Mouse (Mus musculus) heart, embryonic 16.5 days (tissue): Measurements from ENCODE around the gene Amot. TPM values are rescaled to one million over a fixed set of nuclear protein-coding genes. Genes with fewer than 3 reads are reported as not detected.

Experiments
- ATAC-seq: fragments of 200-750 bp; cut with Nextera tagmentation; replicated peaks from 2 replicates; pipeline ENCODE4 v1.8.0; 2017; ENCODE audit warnings: moderate number of reproducible peaks; ENCODE audit not compliant: insufficient read depth, low FRiP score; ENCODE audit errors: extremely low read depth
- H3K27ac ChIP-seq: fragments of 300-500 bp; sonication (generic); 2 replicates; pipeline ENCODE4 v1.5.1; 2014; ENCODE audit warnings: mild to moderate bottlenecking, low read length, control low read depth, moderate library complexity
- H3K27me3 ChIP-seq: fragments of 300-500 bp; sonication (generic); 2 replicates; pipeline ENCODE4 v1.6.1; 2014; ENCODE audit warnings: low read length, mixed read lengths; ENCODE audit not compliant: control insufficient read depth, insufficient read depth
- H3K36me3 ChIP-seq: fragments of 300-500 bp; sonication (generic); 2 replicates; pipeline ENCODE4 v1.6.1; 2014; ENCODE audit not compliant: control insufficient read depth, insufficient read depth
- H3K4me1 ChIP-seq: fragments of 300-500 bp; sonication (generic); 2 replicates; pipeline ENCODE4 v1.6.1; 2014; ENCODE audit warnings: low read length, mixed read lengths; ENCODE audit not compliant: control insufficient read depth, insufficient read depth
- H3K4me2 ChIP-seq: fragments of 300-500 bp; sonication (generic); 2 replicates; pipeline ENCODE4 v1.6.1; 2014; ENCODE audit warnings: low read depth, mild to moderate bottlenecking, control low read depth, low read length
- H3K4me3 ChIP-seq: fragments of 300-500 bp; sonication (generic); 2 replicates; pipeline ENCODE4 v1.5.1; 2014; ENCODE audit warnings: mild to moderate bottlenecking, control low read depth, low read length
- H3K9ac ChIP-seq: fragments of 300-500 bp; sonication (generic); 2 replicates; pipeline ENCODE4 v1.6.1; 2014; ENCODE audit warnings: low read length, control low read depth
- H3K9me3 ChIP-seq: fragments of 300-500 bp; sonication (generic); replicated peaks from 2 replicates; pipeline ENCODE4 v1.6.1; 2016; ENCODE audit warnings: low read length; ENCODE audit not compliant: control insufficient read depth
- WGBS: fragments of 180-500 bp; shearing (Covaris S2); extraction: QIAGEN DNeasy Blood & Tissue Kit; methylation state at CpG from one replicate; pipeline ENCODE4 v1.1.7; 2014; 5-methylcytosine and 5-hydroxymethylcytosine counted together
- polyA plus RNA-seq: library from polyadenylated mRNA; unstranded; fragments of >200 nt; fragmentation: Nextera tagmentation; extraction: Ambion mirVana; gene quantifications from 2 replicates; pipeline ENCODE4 v1.2.1, GENCODE M21; 2015

The Amot gene
- polyA plus RNA-seq, 1 experiment from 2014 or later = 4.5 TPM

GRCm38 (mm10) chrX:145461339-145461738 lies 43.6 kb downstream of the Amot start:
- ATAC-seq = no peak
- no peaks in the 10 kb centered on the region for H3K9me3 ChIP-seq
- H3K27ac ChIP-seq = no peak overlapping the region
- H3K9ac ChIP-seq = no peak overlapping the region
- no peak overlapping the region for H3K4me3 ChIP-seq
- H3K27me3 ChIP-seq = no peaks in the 10 kb centered on the region
- H3K36me3 ChIP-seq = no peaks in the 10 kb centered on the region
- H3K4me1 ChIP-seq = no peaks in the 10 kb centered on the region
- WGBS = 63% methylated on average over 3 of the region's 3 CpGs
- no peak overlapping the region for H3K4me2 ChIP-seq

DNA sequence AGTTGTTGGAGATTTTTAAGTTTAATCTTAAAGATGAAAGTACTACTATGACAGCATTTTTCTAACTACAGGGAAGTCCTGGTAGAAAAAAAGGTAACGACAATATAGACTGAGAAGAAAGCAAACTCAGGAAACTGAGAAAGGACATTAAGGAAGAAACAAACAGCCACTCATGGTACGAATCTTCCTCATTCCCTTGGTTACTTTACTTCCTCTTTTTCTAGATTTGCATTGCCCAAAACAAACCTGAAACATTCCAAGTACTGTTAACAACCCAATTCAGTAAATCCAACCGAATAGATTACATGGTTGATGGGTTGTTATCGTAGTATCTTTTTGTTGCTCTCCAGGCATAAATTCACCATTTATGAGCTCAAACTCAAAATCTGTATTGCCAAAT lies 48.7 kb downstream of the Amot start:
- whole genome bisulfite sequencing = 68% methylated on average over 4 of the region's 4 CpGs
- H3K4me3 ChIP-seq = no peak overlapping the region
- H3K4me2 ChIP-seq = no peak overlapping the region
- no peaks in the 10 kb centered on the region for H3K9me3 ChIP-seq
- no peak overlapping the region for H3K27ac ChIP-seq
- no peak overlapping the region for H3K9ac ChIP-seq
- no peaks in the 10 kb centered on the region for H3K36me3 ChIP-seq
- H3K27me3 ChIP-seq = no peaks in the 10 kb centered on the region
- no peaks in the 10 kb centered on the region for H3K4me1 ChIP-seq
- no peak for ATAC-seq

- Histone ChIP-seq H3K36me3 (0 out of 2 replicates have a peak, but pooled peaks cover under 1% of the 10 kb centered on the region), H3K4me3 (no peak overlapping the region), H3K9me3 (no peaks in the 10 kb centered on the region), H3K4me1 (no peaks in the 10 kb centered on the region), H3K27me3 (no peaks in the 10 kb centered on the region), H3K9ac (no peak overlapping the region), H3K27ac (no peak overlapping the region), H3K4me2 (no peak overlapping the region)
- WGBS = 83% methylated on average over 6 of the region's 6 CpGs
- no peak for ATAC-seq
Measured at GRCm38 (mm10) chrX:145455629-145456028, 49.4 kb downstream of the Amot start.

- Histone ChIP-seq H3K36me3 (peaks cover 5% of the 10 kb centered on the region; the same call in 1 of the 2 replicates), H3K4me2 (no peak overlapping the region), H3K9me3 (no peaks in the 10 kb centered on the region), H3K27ac (no peak overlapping the region), H3K4me1 (no peaks in the 10 kb centered on the region), H3K27me3 (no peaks in the 10 kb centered on the region), H3K4me3 (no peak overlapping the region), H3K9ac (no peak overlapping the region)
- no peak for ATAC-seq
- WGBS = 61% methylated on average over 4 of the region's 4 CpGs
Measured at GRCm38 (mm10) chrX:145454828-145455227, 50.2 kb downstream of the Amot start.

DNA sequence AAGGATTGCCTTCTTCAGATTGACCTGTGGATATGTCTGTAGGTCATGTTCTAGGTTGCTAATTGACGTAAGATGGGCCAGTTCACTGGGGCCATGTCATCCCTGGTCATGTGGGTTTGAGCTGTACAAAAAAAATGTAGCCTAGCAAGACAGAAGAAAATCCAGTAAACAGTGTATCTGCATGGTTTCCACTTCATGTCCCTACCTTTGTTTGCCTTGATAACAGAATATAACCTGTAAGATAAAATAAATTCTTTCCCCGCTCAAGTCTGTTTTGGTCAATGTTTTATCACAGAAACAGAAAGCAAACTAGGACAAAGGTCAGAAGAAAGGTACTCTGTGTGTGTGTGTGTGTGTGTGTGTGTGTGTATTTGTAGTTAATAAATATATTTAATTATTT lies 63.5 kb downstream of the Amot start:
- Histone ChIP-seq H3K4me1 (no peaks in the 10 kb centered on the region), H3K4me3 (no peak overlapping the region), H3K27ac (no peak overlapping the region), H3K9ac (no peak overlapping the region), H3K36me3 (no peaks in the 10 kb centered on the region), H3K9me3 (no peaks in the 10 kb centered on the region), H3K27me3 (no peaks in the 10 kb centered on the region), H3K4me2 (no peak overlapping the region)
- WGBS = 89% methylated on average over 2 of the region's 2 CpGs
- ATAC-seq = no peak

- Histone ChIP-seq H3K27me3 (no peaks in the 10 kb centered on the region), H3K36me3 (no peaks in the 10 kb centered on the region), H3K9me3 (no peaks in the 10 kb centered on the region), H3K4me2 (no peak overlapping the region), H3K4me1 (no peaks in the 10 kb centered on the region), H3K27ac (no peak overlapping the region), H3K4me3 (no peak overlapping the region), H3K9ac (no peak overlapping the region)
- no peak for ATAC-seq
- WGBS = 63% methylated on average over 4 of the region's 4 CpGs
Measured at GRCm38 (mm10) chrX:145433652-145434051, 71.3 kb downstream of the Amot start.

DNA sequence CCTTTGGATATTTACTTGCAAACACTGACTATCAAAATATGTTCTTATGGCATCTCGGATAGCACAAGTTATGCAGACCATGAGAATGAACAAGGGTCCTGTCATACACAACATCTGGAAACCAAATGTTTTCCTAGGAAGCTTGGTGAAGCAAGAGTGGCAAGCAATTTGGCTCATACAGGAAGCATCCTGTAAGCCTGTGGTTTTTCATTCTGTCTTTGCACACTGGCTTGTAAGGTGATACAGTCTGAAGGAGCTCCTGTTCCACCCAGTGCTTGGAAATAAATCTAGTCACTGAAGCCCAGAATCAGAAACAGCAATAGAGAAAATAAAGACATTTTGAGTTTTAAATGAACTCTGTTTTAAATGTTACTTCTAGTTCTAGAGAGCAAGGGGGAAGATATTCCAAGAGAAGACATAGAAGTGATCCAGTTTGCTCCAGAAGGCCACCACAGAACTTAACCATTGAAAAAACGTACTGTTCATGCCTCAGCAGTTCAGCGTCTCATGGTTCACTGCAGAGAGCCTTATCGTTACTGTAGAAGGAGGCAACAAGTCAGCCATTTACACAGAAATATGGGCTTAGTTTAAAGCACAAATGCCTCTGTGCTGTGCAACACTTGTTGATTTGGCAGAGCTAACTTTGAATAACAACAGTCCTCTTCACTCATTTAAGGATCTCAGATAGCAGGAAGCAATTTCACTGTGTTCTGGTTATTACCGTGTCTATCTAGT lies 74.0 kb downstream of the Amot start:
- H3K27ac ChIP-seq = no peak overlapping the region
- no peak overlapping the region for H3K4me2 ChIP-seq
- H3K4me1 ChIP-seq = no peaks in the 10 kb centered on the region
- no peak for ATAC-seq
- WGBS = 73% methylated on average over 5 of the region's 5 CpGs
- no peak overlapping the region for H3K9ac ChIP-seq
- no peaks in the 10 kb centered on the region for H3K9me3 ChIP-seq
- H3K27me3 ChIP-seq = no peaks in the 10 kb centered on the region
- H3K36me3 ChIP-seq = no peaks in the 10 kb centered on the region
- no peak overlapping the region for H3K4me3 ChIP-seq

- H3K4me2 ChIP-seq = no peak overlapping the region
- no peak overlapping the region for H3K9ac ChIP-seq
- no peaks in the 10 kb centered on the region for H3K36me3 ChIP-seq
- H3K9me3 ChIP-seq = no peaks in the 10 kb centered on the region
- no peak for ATAC-seq
- no peaks in the 10 kb centered on the region for H3K4me1 ChIP-seq
- no peak overlapping the region for H3K4me3 ChIP-seq
- H3K27ac ChIP-seq = no peak overlapping the region
- WGBS = 74% methylated on average over 1 of the region's 1 CpGs
- no peaks in the 10 kb centered on the region for H3K27me3 ChIP-seq
Measured at GRCm38 (mm10) chrX:145428811-145429210, 76.2 kb downstream of the Amot start.

GRCm38 (mm10) chrX:145424026-145424425 lies 81.0 kb downstream of the Amot start:
- H3K9ac ChIP-seq = no peak overlapping the region
- WGBS = 49% methylated on average over 2 of the region's 2 CpGs
- no peak for ATAC-seq

More at GRCm38 (mm10) chrX:145424026-145424425, 81.0 kb downstream of the Amot start:
- no peaks in the 10 kb centered on the region for H3K9me3 ChIP-seq
- H3K4me2 ChIP-seq = no peak overlapping the region
- no peaks in the 10 kb centered on the region for H3K4me1 ChIP-seq
- no peak overlapping the region for H3K4me3 ChIP-seq
- no peaks in the 10 kb centered on the region for H3K36me3 ChIP-seq
- H3K27me3 ChIP-seq = no peaks in the 10 kb centered on the region
- H3K27ac ChIP-seq = no peak overlapping the region
